ENCODE assay signal across 16 mouse cellular contexts in the genomic region with DNA sequence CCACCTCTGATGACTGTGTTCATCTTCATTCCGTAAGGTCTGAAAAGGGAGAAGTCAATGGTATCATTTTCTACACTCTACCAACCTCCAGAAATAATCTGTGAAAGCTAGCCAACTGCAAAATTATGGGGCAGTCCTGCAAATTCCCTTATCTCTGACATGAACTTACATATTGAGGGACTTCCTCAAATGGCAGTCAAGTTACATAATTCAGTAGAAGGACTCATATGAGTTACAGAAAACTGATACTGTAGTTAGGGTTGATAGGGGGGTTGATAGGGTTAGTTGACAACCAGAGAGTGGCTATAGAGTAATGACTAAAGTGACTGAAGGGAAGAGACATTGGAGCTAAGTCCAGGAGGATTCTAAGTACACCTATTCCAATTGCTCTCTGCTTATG. TPM values are rescaled to one million over a fixed set of nuclear protein-coding genes. Genes with fewer than 3 reads are reported as not detected.
"Had no signal": no experiment of that assay in that cellular context is flagged by ENCODE, and none has a peak within 500 bp of the region (broad histone marks: within the 10 kb centered on the region; RNA-seq: fewer than 3 reads in every experiment).

No protein-coding gene starts in this region.

- H3K4me2 ChIP-seq: kidney, embryonic 15.5 days; limb, embryonic 13.5 days; liver, embryonic 15.5 days; lung, embryonic 14.5 days; midbrain, embryonic 12.5 days had no signal

- H3K4me1 ChIP-seq: kidney, embryonic 15.5 days; limb, embryonic 13.5 days; liver, embryonic 15.5 days; midbrain, embryonic 12.5 days had no signal

- H3K27ac ChIP-seq: kidney, embryonic 15.5 days; limb, embryonic 13.5 days; liver, embryonic 15.5 days; midbrain, embryonic 12.5 days had no signal

- H3K36me3 ChIP-seq: kidney, embryonic 15.5 days; limb, embryonic 13.5 days; liver, embryonic 15.5 days; midbrain, embryonic 12.5 days had no signal

- DNase-seq: kidney, adult 2 months; kidney, postnatal 14 days; layer of hippocampus, adult 9-11 months; layer of hippocampus, postnatal 36 days; left cerebral cortex, postnatal 4 days; lung, embryonic 14.5 days; right cerebral cortex, postnatal 14 days had no signal

- ATAC-seq: intestine, embryonic 16.5 days; midbrain, embryonic 16.5 days had no signal

- H3K27me3 ChIP-seq: kidney, embryonic 15.5 days; limb, embryonic 13.5 days; liver, embryonic 15.5 days; megakaryocyte, embryonic 14.5 days; midbrain, embryonic 12.5 days had no signal

- H3K4me3 ChIP-seq: kidney, embryonic 15.5 days; limb, embryonic 13.5 days; liver, embryonic 15.5 days; megakaryocyte, embryonic 14.5 days; midbrain, embryonic 12.5 days had no signal

- H3K9me3 ChIP-seq: kidney, embryonic 15.5 days; limb, embryonic 13.5 days; liver, embryonic 15.5 days; megakaryocyte, embryonic 14.5 days; midbrain, embryonic 12.5 days had no signal

- H3K9ac ChIP-seq: kidney, embryonic 15.5 days; limb, embryonic 13.5 days; liver, embryonic 15.5 days; lung, embryonic 14.5 days; midbrain, embryonic 12.5 days had no signal

RNA-seq across cellular contexts. Expression of gene Slamf7, which starts 7.6 kb away (rescaled TPM):
- total RNA-seq: layer of hippocampus, postnatal 36 days; left cerebral cortex, postnatal 4 days had no signal
- polyA plus RNA-seq: lung, embryonic 14.5 days; midbrain, embryonic 12.5 days; midbrain, embryonic 16.5 days; neural tube, embryonic 14.5 days had no signal

RNA-seq across cellular contexts. Expression of gene Ly9, which starts 53.2 kb away (rescaled TPM):
- total RNA-seq: layer of hippocampus, postnatal 36 days; left cerebral cortex, postnatal 10 days had no signal
- polyA plus RNA-seq: midbrain, embryonic 12.5 days; neural tube, embryonic 14.5 days had no signal
